Mouse (Mus musculus) gastrocnemius, adult 18-20 months (tissue): ENCODE measurements around the gene Gm20388. TPM values are rescaled to one million over a fixed set of nuclear protein-coding genes. Genes with fewer than 3 reads are reported as not detected.

Experiments used
- DNase-seq: peaks from one replicate; pipeline ENCODE4 v3.0.0; 2021; ENCODE audit warnings: low spot score
- total RNA-seq, 2 experiments: library from RNA; stranded (reverse); gene quantifications; 2 replicates each; pipeline ENCODE4 v1.2.3; 2021

The Gm20388 gene
- total RNA-seq, 2 experiments from 2014 or later: 10.5 to 12.3 TPM

- no peak for DNase-seq
These were observed 1976.9 kb downstream of the Gm20388 start for GRCm38 (mm10) chr8:121887547-121887946.

- DNase-seq: no peak
These were observed 1978.7 kb downstream of the Gm20388 start for GRCm38 (mm10) chr8:121889317-121889716.

- DNase-seq: peak; percentile 89
These were observed 1979.5 kb downstream of the Gm20388 start for GRCm38 (mm10) chr8:121889810-121890785.

GRCm38 (mm10) chr8:121892875-121893274 is 1982.2 kb downstream of the Gm20388 start:
- DNase-seq: no peak

GRCm38 (mm10) chr8:121895910-121896309 is 1985.3 kb downstream of the Gm20388 start:
- DNase-seq: no peak

GRCm38 (mm10) chr8:121896476-121897145 is 1986.0 kb downstream of the Gm20388 start:
- no peak for DNase-seq

GRCm38 (mm10) chr8:121897205-121897604 is 1986.6 kb downstream of the Gm20388 start:
- no peak for DNase-seq

DNA sequence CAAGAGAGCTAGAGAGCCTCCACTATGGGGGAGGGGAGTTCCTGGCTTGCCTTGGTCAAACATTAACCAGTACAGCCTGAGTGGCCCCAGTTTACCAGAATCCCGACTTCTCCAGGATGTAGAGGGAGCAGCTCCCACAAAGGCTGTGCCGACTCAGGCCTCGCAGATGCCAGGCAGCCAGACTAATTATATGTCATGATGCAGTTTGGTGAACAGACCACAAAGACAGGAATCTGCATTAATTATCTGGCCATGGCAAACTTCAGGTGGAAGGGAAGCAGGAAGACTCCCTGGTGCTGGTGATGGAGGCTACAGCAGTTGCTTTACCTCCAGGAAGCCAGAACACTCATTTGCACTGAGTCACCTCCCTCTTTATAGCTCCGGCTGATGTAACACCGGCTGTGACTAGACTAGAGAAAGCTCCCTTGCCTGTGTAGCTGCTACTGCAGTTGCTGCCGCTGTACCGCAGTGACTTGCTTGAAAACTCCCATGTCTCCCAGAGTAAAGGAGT is 1987.3 kb downstream of the Gm20388 start:
- no peak for DNase-seq

DNA sequence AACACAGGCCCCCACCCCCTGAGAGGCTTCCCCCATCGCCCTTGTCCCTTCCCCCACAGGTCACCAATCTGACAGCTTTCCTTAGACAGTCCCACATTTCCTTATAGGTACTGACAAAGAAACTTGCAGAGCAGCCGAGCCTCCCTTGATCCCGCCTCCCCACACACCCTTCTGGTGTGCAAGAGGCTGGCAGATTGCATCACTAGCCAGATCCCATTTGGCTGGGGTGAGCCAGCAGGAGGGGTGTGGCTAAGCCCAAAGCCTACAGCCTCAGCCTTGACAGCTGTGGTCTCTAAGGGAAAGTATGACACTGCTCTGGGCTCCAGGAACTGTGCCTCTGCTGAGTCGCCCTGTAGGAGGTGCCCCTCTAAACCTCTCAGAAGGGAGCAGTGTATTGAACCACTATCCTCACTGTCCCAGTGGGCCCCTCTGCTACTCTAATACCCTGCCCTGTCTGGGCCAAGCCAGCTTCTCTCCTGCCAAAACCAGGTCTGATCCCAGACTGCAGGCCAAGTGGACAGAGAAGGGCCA is 1987.8 kb downstream of the Gm20388 start:
- peak; percentile 83 for DNase-seq

- DNase-seq: no peak
These were observed 1988.8 kb downstream of the Gm20388 start for GRCm38 (mm10) chr8:121899180-121900044.

GRCm38 (mm10) chr8:121901498-121902236 is 1991.0 kb downstream of the Gm20388 start:
- peak; percentile 58 for DNase-seq

GRCm38 (mm10) chr8:121903977-121904376 is 1993.3 kb downstream of the Gm20388 start:
- no peak for DNase-seq

- DNase-seq: no peak
These were observed 1994.4 kb downstream of the Gm20388 start for GRCm38 (mm10) chr8:121904999-121905398.

- DNase-seq: no peak
These were observed 1994.8 kb downstream of the Gm20388 start for GRCm38 (mm10) chr8:121905420-121905819.

- no peak for DNase-seq
These were observed 1995.2 kb downstream of the Gm20388 start for GRCm38 (mm10) chr8:121905864-121906263.

DNA sequence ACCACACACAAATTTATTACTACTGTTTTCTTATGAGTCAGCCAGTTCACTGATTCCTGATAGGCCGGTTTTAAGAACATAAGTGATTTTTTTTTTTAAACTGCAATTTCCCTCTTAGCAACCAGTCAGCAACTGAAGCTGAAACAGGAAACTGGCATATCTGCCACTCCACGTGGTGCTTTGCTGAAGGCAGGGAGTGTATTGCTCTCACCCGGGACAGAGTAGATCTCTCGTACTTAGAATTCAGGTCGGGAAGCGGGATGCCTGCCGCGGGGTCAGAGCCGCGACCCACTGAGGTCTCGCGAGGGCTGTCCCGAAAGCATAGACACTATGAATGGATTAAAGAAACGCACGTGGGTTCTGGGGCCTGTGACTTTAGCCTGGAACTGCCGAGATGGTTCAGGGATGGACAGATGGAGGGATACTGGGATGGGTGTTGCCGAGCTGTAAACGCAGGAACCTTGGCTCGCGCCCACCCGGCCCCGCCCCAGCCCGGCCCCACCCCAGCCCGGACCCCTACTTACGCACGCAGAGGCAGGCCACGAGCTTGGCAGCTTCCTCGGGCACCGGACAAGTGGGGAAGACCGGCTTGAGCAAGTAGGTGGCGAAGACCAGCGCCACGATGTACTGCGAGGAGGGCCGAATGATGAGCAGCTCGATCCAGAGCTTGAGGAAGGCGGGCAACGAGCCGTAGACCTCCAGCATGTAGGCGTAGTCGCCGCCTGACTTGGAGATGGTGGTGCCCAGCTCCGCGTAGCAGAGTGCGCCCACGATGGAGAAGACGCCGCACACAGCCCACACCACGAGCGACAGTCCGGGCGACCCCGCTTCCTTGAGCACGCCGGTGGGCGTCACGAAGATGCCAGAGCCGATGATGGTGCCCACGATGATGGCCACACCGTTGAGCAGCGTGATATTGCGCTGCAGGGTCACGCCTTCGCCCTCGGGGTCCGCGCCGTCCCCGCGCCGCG is 1996.2 kb downstream of the Gm20388 start:
- DNase-seq: no peak

GRCm38 (mm10) chr8:121907587-121908248 is 1997.1 kb downstream of the Gm20388 start, which contains the start of gene Slc7a5:
Gene Slc7a5 (minus strand): TSS chr8:121907694.
- DNase-seq: peak; percentile 96

DNA sequence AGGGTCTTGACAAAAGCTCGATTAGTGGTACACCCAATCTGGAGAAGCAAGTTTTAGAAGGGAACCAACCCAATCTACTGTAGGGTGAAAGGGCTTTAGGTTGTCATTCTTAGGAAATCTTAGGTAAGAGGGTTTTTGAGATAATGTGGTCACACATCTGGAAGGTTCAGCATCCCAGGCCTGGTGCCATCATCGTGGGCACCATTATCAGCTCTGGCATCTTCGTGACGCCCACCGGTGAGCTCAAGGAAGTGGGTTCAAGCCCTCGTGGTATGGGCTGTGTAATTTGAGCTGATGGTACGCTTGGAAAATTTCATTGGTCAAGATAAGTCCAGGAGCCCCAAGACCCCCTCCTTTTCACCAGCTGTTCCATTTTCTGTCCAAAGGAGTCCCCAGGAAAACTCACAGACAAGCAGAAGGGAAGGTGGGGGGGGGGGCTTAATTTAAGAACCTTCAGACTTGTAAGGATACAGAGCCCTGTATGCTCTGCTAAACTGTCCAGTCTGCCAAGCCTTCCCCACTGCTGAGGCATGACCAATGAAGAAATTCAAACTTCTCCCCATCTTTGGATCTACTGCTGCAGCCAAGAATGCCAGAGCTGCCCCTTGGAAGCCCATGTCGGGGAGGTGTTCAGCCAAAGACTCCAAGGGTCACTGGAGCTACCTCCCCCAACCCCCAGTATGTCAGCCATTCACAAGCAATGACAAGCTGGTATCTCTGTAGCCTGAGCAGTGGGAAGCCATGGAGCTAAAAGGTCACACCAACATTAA is 1997.9 kb downstream of the Gm20388 start:
- DNase-seq: no peak
